Mouse (Mus musculus) kidney, embryonic 15.5 days (tissue): ENCODE data around the gene Cdc40. TPM values are rescaled to one million over a fixed set of nuclear protein-coding genes. Genes with fewer than 3 reads are reported as not detected.

ENCODE experiments used
- ATAC-seq: fragments of 200-750 bp; cut with Nextera tagmentation; replicated peaks from 2 replicates; pipeline ENCODE4 v1.8.0; 2017; ENCODE audit warnings: moderate TSS enrichment; ENCODE audit not compliant: low FRiP score
- H3K27ac ChIP-seq: fragments of 300-500 bp; sonication (generic); 2 replicates; pipeline ENCODE4 v1.5.1; 2015; ENCODE audit warnings: mild to moderate bottlenecking, inconsistent platforms
- H3K27me3 ChIP-seq: fragments of 300-500 bp; sonication (generic); 2 replicates; pipeline ENCODE4 v1.6.1; 2015; ENCODE audit warnings: inconsistent platforms
- H3K36me3 ChIP-seq: fragments of 300-500 bp; sonication (generic); 2 replicates; pipeline ENCODE4 v1.6.1; 2015; ENCODE audit warnings: inconsistent platforms
- H3K4me1 ChIP-seq: fragments of 300-500 bp; sonication (generic); 2 replicates; pipeline ENCODE4 v1.6.1; 2015; ENCODE audit warnings: inconsistent platforms
- H3K4me2 ChIP-seq: fragments of 300-500 bp; sonication (generic); 2 replicates; pipeline ENCODE4 v1.6.1; 2015; ENCODE audit warnings: moderate library complexity, mild to moderate bottlenecking, inconsistent platforms
- H3K4me3 ChIP-seq: fragments of 300-500 bp; sonication (generic); replicated peaks from 2 replicates; pipeline ENCODE4 v1.5.1; 2015; ENCODE audit warnings: mild to moderate bottlenecking, inconsistent platforms
- H3K9ac ChIP-seq: fragments of 300-500 bp; sonication (generic); 2 replicates; pipeline ENCODE4 v1.6.1; 2015; ENCODE audit warnings: mild to moderate bottlenecking, inconsistent platforms
- H3K9me3 ChIP-seq: fragments of 300-500 bp; sonication (generic); replicated peaks from 2 replicates; pipeline ENCODE4 v1.6.1; 2016; ENCODE audit warnings: inconsistent platforms
- WGBS: fragments of 180-500 bp; shearing (Covaris S2); methylation state at CpG from one replicate; pipeline ENCODE4 v1.1.7; 2015; ENCODE audit warnings: mixed read lengths; 5-methylcytosine and 5-hydroxymethylcytosine counted together
- polyA plus RNA-seq: library from polyadenylated mRNA; unstranded; fragments of >200 nt; fragmentation: Nextera tagmentation; extraction: Ambion mirVana; gene quantifications from 2 replicates; pipeline ENCODE4 v1.2.1, GENCODE M21; 2015

The Cdc40 gene
- polyA plus RNA-seq, 1 experiment from 2014 or later = 39.3 TPM

DNA sequence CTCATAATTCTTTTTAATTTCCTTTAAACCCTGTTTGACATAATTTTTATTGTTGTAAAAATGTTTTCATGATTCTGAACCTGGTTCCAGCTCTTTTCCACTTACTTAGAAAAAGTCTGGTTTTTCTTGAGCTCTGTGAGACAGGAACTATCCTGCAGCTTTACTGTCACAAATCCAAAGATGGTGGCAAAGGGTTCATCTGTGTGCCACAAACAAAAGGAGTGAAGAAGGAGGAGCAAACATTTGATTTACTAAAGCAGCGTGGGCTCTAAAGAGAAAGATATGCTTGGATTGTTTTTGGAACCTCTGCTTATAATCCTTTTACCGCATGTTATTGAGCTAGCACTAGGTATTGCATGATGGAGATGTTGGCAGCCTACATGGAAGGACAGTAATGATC is 4.2 kb upstream of the Cdc40 start:
- Histone ChIP-seq H3K36me3 (no peaks in the 10 kb centered on the region), H3K9me3 (no peaks in the 10 kb centered on the region), H3K27me3 (no peaks in the 10 kb centered on the region), H3K4me2 (no peak overlapping the region), H3K27ac (no peak overlapping the region), H3K4me3 (no peak overlapping the region), H3K4me1 (no peaks in the 10 kb centered on the region), H3K9ac (no peak overlapping the region)
- WGBS = 83% methylated on average over 2 of the region's 2 CpGs
- ATAC-seq = no peak

DNA sequence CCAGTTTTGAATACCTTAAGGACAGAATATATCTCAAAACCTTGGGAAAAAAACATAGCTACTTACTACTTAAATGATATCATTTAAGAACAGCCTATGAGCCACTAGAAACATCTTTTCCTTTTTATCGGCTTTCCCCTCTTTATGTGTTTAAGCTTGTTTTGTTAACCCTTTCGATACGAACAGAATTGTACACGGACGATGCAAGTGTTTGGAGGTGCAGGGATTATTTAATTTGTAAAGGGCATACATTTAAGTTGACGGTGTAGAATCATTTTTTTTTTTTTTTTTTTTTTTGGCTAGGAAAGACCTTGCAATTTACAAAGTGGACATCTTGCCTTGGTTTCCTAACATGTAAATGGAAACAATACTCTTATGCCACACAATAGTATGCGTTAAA is 2.3 kb upstream of the Cdc40 start:
- Histone ChIP-seq H3K4me3 (no peak overlapping the region), H3K9me3 (no peaks in the 10 kb centered on the region), H3K9ac (no peak overlapping the region), H3K27me3 (no peaks in the 10 kb centered on the region), H3K27ac (no peak overlapping the region), H3K4me2 (no peak overlapping the region), H3K36me3 (no peaks in the 10 kb centered on the region), H3K4me1 (peaks cover 16% of the 10 kb centered on the region)
- no peak for ATAC-seq
- WGBS = 69% methylated on average over 7 of the region's 7 CpGs

DNA sequence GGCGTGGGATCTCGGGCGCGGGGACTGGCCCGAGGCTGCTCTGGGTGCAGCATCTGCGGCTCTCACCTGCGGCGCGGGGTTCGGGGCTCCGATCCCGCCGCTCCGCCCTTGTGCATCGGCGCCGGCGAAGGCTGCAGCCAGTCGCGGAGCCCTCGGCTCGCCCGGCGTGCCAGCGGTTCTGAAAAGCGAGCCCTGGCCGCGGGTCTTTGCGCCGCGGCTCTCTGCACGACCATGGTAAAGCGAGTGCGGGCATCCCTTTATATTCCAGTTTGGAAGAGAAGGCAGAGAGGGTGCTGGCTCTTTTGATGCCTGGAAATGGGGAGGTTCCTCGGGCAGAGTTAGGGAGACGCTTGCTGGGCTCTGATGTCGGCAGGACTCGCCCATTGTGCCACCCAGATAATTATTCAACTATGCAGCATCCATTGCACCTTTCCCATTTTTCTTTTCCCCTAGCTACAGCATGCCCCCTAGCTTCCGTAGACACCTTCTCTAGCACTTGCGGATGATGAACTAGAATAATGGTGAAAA is 1.2 kb upstream of the Cdc40 start:
- peak overlapping the region; percentile 89 for H3K4me2 ChIP-seq
- under 1% methylated on average over 39 of the region's 40 CpGs for WGBS
- H3K4me3 ChIP-seq = peak overlapping the region; percentile 95
- peak overlapping the region; percentile 93 for H3K27ac ChIP-seq
- H3K4me1 ChIP-seq = peaks cover 20% of the 10 kb centered on the region
- H3K9ac ChIP-seq = peak overlapping the region; percentile 64
- H3K27me3 ChIP-seq = no peaks in the 10 kb centered on the region
- H3K9me3 ChIP-seq = no peaks in the 10 kb centered on the region
- H3K36me3 ChIP-seq = 0 out of 2 replicates have a peak, but pooled peaks cover 3% of the 10 kb centered on the region
- peak; percentile 22 for ATAC-seq

DNA sequence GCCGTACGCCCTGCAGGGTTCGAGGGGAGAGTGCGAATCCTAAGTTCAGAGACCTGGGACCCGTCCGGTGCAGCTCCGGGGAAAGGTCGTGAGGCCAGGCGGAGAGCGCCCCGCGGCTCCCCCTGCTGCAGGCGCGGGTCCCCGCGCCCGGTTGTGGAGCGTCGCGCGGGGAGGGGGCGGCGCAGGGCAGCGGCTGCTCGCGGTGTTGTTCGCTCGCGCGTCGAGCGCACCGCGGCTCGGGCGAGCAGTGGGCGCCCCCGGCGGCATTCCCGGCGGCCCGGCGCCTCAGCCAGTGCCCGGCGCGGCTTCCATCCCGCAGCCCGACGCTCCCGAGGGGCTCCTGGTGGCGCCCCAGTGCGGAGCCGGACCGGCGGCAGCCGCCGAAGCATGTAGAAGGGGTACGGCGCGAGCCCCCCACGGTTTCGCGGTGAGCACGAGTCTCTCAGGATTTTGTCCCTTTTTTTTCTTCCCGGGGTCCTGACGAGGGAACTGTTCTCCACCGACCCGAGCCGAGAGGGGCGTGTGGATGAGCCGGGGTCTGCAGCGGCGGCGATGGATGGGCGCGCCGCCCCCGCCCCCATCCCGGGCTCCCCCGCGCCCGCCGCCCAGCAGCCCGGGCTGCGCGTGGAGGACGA is 650 bp upstream of the Cdc40 start:
- peaks cover 20% of the 10 kb centered on the region for H3K4me1 ChIP-seq
- peak overlapping the region; percentile 93 for H3K27ac ChIP-seq
- 0 out of 2 replicates have a peak, but pooled peaks cover 4% of the 10 kb centered on the region for H3K36me3 ChIP-seq
- peak; percentile 88 for ATAC-seq
- H3K4me3 ChIP-seq = peak overlapping the region; percentile 95
- H3K9me3 ChIP-seq = no peaks in the 10 kb centered on the region
- no peaks in the 10 kb centered on the region for H3K27me3 ChIP-seq
- H3K4me2 ChIP-seq = peak overlapping the region; percentile 89
- H3K9ac ChIP-seq = peak overlapping the region; percentile 64
- under 1% methylated on average over 69 of the region's 87 CpGs for WGBS

DNA sequence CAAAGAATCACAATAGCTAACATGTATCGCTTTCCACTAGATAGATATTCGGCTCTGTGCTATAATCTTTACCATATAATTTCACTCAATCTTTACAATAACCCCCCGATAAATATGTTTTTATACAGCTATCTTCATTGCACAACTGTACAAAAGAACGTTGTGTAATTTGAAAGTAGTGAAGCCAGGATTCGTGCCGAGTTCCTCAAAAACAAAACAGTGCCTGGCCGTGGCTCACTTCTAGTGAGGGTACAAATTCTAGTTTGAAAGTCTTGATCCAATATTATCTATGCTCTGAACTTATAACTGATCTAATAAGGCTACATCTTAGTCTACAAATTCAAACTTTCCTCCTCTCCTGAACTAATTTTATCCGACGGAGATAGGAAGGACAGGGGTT is 778 bp downstream of the Cdc40 start:
- Histone ChIP-seq H3K4me1 (peaks cover 20% of the 10 kb centered on the region), H3K4me2 (peak overlapping the region; percentile 89), H3K9me3 (no peaks in the 10 kb centered on the region), H3K4me3 (peak overlapping the region; percentile 95), H3K27ac (peak overlapping the region; percentile 87), H3K27me3 (no peaks in the 10 kb centered on the region), H3K9ac (peak overlapping the region; percentile 88), H3K36me3 (0 out of 2 replicates have a peak, but pooled peaks cover 8% of the 10 kb centered on the region)
- ATAC-seq = no peak
- 14% methylated on average over 9 of the region's 9 CpGs for WGBS

DNA sequence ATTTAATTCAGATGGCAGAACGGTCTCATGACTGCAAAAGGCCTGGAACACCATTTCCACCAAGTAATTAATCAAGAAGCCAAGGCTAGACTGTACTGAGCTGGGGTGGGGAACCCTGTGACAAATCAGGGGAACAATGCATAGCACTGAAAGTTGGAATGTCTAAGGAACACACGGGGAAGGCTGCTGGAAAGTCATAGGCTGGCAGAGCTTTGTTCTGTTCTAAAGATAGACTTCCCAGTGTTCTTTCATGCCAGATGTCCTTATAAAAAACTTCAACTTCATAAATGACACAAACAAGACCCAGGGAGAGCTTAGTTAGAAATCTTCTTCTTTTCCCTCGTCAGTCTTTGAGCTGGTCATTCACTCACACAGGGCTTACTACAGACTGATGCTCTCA is 1.9 kb downstream of the Cdc40 start:
- peaks cover 20% of the 10 kb centered on the region for H3K4me1 ChIP-seq
- 78% methylated on average over 3 of the region's 3 CpGs for WGBS
- no peak overlapping the region for H3K9ac ChIP-seq
- no peak for ATAC-seq
- no peaks in the 10 kb centered on the region for H3K27me3 ChIP-seq
- no peaks in the 10 kb centered on the region for H3K9me3 ChIP-seq
- peak overlapping the region; percentile 95; the same call in 1 of the 2 replicates for H3K4me3 ChIP-seq
- 0 out of 2 replicates have a peak, but pooled peaks cover 8% of the 10 kb centered on the region for H3K36me3 ChIP-seq
- no peak overlapping the region for H3K4me2 ChIP-seq
- H3K27ac ChIP-seq = no peak overlapping the region

DNA sequence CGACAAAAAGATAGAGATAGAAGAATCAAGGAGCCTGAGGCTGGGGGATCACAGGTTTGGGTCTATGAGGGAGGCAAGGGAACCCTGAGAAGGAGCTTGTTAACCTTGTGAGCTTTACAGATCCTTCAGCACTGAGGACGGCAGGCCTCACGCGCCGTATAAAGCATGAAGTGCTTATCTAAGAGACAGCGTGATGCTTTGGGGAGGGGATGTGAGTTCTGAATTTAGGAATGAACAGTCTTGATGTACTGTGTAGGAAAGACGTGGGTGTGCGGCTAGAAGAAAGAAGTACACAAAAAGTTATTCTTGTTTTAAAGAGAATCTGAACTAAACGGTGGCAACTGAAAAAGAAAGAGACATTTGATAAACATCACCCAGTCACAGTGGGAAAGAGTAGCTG is 3.1 kb downstream of the Cdc40 start:
- H3K27me3 ChIP-seq = no peaks in the 10 kb centered on the region
- H3K4me3 ChIP-seq = no peak overlapping the region
- ATAC-seq = no peak
- H3K27ac ChIP-seq = no peak overlapping the region
- WGBS = 89% methylated on average over 9 of the region's 9 CpGs
- peaks cover 24% of the 10 kb centered on the region for H3K4me1 ChIP-seq
- H3K4me2 ChIP-seq = no peak overlapping the region
- no peak overlapping the region for H3K9ac ChIP-seq
- 0 out of 2 replicates have a peak, but pooled peaks cover 8% of the 10 kb centered on the region for H3K36me3 ChIP-seq
- no peaks in the 10 kb centered on the region for H3K9me3 ChIP-seq

DNA sequence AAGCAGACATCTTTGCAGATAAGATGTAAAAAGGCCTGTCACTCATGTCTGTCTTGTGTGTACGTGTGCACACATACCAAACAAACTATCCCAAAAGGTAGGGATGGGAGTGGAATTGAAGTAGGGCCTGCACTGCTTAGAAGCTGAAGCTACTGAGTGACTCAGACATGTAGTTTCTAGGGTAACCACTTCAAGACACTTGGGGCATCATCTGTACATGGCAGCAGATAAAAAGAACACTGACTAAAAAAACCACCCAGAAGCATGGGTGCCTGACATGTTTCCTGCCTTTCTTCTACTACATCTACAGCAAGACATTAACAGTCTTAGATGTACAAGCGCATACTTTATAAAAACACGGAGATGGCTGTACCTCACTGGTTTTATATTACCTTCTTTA is 4.9 kb downstream of the Cdc40 start:
- Histone ChIP-seq H3K27me3 (no peaks in the 10 kb centered on the region), H3K4me3 (no peak overlapping the region), H3K9me3 (no peaks in the 10 kb centered on the region), H3K9ac (no peak overlapping the region), H3K36me3 (0 out of 2 replicates have a peak, but pooled peaks cover 8% of the 10 kb centered on the region), H3K4me2 (no peak overlapping the region), H3K27ac (no peak overlapping the region), H3K4me1 (peaks cover 27% of the 10 kb centered on the region)
- 89% methylated on average over 3 of the region's 3 CpGs for WGBS
- no peak for ATAC-seq

DNA sequence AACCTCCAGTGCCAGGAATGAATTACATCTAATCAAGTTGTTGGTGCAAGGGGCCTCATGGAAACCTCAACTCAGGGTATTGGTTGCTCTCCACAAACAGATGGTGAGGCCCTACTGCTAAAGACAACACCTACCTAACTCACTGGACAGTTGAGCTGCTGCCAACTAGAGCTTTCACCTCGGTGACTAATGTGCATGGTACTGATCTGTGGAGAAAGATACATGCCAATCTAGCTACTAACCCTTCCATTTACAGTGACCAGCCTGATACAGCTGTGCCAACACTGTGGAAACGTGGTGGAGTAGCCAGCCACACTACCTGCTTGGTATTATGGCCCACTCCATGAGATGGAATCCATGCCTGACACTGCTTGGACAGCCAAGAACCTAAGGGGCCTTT is 11.1 kb downstream of the Cdc40 start:
- ATAC-seq = no peak
- no peak overlapping the region for H3K4me3 ChIP-seq
- H3K27ac ChIP-seq = no peak overlapping the region
- no peaks in the 10 kb centered on the region for H3K9me3 ChIP-seq
- H3K4me2 ChIP-seq = no peak overlapping the region
- no peak overlapping the region for H3K9ac ChIP-seq
- H3K27me3 ChIP-seq = no peaks in the 10 kb centered on the region
- 90% methylated on average over 2 of the region's 2 CpGs for WGBS
- H3K36me3 ChIP-seq = peaks cover 6% of the 10 kb centered on the region; the same call in 1 of the 2 replicates
- H3K4me1 ChIP-seq = peaks cover 7% of the 10 kb centered on the region; the same call in 1 of the 2 replicates

DNA sequence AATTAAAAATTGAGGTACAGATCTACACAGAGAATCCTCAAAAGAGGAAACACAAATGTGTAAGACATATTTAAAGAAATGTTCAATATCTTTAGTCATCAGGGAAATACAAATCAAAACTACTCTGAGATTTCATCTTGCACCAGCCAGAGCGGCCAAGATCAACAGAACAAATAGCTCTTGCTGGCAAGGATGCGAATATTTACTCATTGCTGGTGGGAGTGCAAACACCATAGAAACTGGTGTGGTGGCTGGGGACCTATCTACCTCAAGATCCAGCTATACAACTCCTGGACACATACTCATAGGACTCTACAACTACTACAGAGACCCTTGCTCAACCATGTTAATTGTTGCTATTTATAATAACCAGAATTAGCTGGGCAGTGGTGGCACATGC is 11.8 kb downstream of the Cdc40 start:
- 86% methylated on average over 2 of the region's 2 CpGs for WGBS
- H3K27ac ChIP-seq = no peak overlapping the region
- ATAC-seq = no peak
- H3K4me2 ChIP-seq = no peak overlapping the region
- H3K36me3 ChIP-seq = peaks cover 11% of the 10 kb centered on the region
- H3K9me3 ChIP-seq = no peaks in the 10 kb centered on the region
- no peak overlapping the region for H3K9ac ChIP-seq
- no peak overlapping the region for H3K4me3 ChIP-seq
- no peaks in the 10 kb centered on the region for H3K27me3 ChIP-seq
- H3K4me1 ChIP-seq = peaks cover 7% of the 10 kb centered on the region; the same call in 1 of the 2 replicates

DNA sequence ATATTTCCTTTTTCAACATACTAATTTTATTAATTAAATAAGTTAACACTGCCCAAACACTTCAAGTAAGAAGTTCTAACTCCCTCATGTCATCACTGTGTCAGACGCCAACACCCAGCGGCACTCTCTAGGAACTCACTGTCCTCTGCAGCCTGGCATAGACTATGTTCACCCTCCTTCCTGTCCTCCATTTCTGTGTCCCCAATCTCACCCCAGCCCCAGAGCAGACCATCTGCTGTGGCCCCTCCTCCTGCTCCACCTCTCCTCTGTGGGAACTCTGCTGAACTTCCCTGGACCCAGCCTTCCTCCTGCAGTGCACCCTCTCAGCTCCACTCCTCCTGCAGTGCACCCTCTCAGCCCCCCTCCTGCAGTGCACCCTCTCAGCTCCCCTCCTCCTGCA is 15.0 kb downstream of the Cdc40 start:
- no peaks in the 10 kb centered on the region for H3K4me1 ChIP-seq
- H3K27ac ChIP-seq = no peak overlapping the region
- H3K9ac ChIP-seq = no peak overlapping the region
- 0 out of 2 replicates have a peak, but pooled peaks cover 3% of the 10 kb centered on the region for H3K9me3 ChIP-seq
- H3K4me2 ChIP-seq = no peak overlapping the region
- peaks cover 38% of the 10 kb centered on the region for H3K36me3 ChIP-seq
- no peaks in the 10 kb centered on the region for H3K27me3 ChIP-seq
- H3K4me3 ChIP-seq = no peak overlapping the region
- 91% methylated on average over 2 of the region's 2 CpGs for WGBS
- no peak for ATAC-seq

DNA sequence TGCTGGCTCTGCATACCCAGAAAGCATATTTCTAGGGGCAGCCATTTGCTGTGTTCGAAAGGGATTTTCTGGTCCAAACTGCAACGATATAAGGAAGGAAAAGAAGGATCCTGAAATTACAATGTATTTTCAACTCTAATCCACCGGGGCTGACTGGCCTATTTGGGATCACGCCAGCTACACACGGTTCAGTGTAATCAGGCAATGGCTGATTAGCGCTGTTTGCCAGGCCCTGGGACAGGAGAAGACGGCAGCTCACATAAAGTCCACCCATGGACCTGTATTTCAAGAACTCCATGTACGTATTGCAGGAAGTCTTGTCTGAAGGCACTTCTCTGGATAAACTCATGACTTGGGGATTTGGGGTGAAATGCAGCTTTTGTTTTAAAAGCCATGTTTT is 25.5 kb downstream of the Cdc40 start:
- Histone ChIP-seq H3K27ac (no peak overlapping the region), H3K9ac (no peak overlapping the region), H3K4me2 (no peak overlapping the region), H3K4me1 (no peaks in the 10 kb centered on the region), H3K9me3 (no peaks in the 10 kb centered on the region), H3K36me3 (peaks cover 13% of the 10 kb centered on the region), H3K27me3 (no peaks in the 10 kb centered on the region), H3K4me3 (no peak overlapping the region)
- WGBS = 87% methylated on average over 8 of the region's 8 CpGs
- ATAC-seq = no peak
